Mouse (Mus musculus): ENCODE results near the gene Gm38119. TPM values are rescaled to one million over a fixed set of nuclear protein-coding genes. Genes with fewer than 3 reads are reported as not detected.

Gene Gm38119
- not detected for polyA plus RNA-seq (2014; fragmentation: Illumina TruSeq; extraction: RNeasy Lipid Tissue Mini Kit (QIAGEN cat#74804))

DNA sequence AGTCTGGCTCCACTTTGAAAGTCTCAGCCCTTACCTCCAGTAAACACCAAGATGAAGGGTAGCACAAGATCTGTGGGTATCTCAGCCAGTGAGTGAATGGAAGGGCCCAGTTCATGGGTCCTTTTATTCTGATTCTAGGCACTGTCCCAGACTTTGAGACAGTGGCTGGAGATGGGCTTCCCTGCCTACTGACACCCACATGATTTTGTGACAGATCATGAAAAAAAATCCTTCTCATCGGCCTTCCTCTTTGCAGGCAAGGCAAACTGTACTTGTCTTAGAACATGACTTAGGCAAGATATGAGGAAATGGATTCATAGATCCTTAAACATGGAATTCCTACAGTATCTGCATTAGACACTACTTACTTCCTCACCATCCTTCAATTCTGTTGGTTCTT, at the start of gene Gm38119:
Gm38119 (minus strand) TSS at position 101 of the 400 bp plus-strand sequence.

DNA sequence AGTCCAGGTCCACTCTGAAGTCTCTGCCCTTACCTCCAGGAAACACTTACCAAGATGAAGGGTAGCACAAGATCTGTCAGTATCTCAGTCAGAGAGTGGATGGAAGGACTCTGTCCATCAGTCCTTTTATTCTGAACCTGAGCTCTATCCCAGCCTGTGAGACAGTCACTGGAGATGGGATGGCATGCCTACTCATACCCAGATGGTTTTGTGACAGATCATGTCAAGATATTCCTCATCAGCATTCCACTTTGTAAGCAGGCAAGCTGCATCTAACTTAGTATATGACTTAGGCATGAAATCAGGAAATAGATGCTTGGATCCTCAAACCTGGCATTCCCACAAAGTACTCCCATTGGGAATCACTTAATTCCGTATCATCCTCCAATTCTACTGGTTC, 39.9 kb upstream of the Gm38119 start, which contains the start of gene Lce1i:
Lce1i (minus strand) TSS at position 101 of the 400 bp plus-strand sequence.

DNA sequence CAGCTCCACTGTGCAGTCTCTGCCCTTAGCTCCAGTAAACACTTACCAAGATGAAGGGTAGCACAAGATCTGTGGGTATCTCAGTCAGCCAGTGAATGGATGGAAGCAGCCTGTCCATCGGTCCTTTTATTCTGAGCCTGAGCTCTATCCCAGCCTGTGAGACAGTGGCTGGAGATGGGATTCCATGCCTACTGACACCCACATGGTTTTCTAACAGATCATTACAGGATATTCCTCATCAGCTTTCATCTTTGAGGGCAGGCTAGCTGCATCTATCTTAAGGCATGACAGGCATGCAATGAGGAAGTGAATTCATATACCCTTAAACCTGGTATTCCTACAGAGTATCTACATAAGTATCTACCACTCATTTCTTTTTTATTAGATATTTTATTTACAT, 26.1 kb upstream of the Gm38119 start, which contains the start of gene Lce1h:
Lce1h (minus strand) TSS at position 101 of the 400 bp plus-strand sequence.

DNA sequence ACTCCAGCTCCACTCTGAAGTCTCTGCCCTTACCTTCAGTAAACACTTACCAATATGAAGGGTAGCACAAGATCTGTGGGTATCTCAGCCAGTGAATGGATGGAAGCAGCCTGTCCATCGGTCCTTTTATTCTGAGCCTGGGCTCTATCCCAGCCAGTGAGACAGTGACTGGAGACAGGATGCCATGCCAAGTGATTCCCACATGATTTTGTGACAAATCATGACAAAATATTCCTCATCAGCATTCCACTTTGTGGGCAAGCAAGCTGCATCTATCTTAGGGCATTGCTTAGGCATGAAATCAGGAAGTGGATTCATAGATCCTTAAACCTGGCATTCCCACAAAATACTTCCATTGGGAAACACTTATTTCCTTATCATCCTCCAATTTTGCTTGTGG, 13.3 kb upstream of the Gm38119 start, which contains the start of gene Lce1g:
Lce1g (minus strand) TSS at position 101 of the 400 bp plus-strand sequence.

DNA sequence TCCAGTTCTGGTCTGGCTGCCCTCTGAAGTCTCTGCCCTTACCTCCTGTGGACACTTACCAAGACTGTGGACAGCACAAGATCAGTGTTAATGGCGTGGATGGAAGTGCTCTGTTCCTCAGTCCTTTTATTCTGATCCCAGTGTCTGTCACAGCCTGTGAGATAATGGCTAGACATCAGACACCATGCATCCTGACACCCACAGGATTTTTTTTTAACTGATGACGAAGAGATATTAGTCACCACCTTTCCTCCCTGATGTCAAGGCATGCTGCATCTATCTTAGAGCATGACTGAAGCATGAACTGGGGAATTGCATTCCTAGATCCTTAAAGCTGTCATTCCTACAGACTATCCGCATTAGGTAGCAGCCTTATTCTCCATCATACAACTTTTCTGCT, 18.6 kb downstream of the Gm38119 start, which contains the start of gene Lce1f:
Lce1f (minus strand) TSS at position 101 of the 400 bp plus-strand sequence.

DNA sequence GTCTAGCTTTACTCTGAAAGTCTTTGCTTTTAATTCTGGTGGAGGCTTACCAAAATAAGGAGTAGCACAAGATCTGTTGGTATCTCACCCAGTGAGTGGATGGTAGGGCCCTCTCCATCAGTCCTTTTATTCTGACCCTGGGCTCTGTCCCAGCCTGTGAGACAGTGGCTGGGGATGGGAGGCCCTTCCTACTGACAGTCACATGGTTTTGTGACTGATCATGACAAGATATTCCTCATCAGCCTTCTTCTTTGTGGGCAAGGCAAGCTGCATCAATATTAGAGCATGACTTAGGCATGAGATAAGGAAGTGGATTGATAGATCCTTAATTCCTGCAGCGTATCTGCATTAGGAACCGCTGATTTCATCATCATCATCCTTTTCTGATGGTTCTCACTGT, 29.9 kb downstream of the Gm38119 start, which contains the start of gene Lce1e:
Lce1e (minus strand) TSS at position 101 of the 400 bp plus-strand sequence.

Other genes starting within 250 kb of the Gm38119 start
- gene Sprr4, start 238.6 kb downstream of the Gm38119 start, polyA plus RNA-seq (2014; fragmentation: Illumina TruSeq; extraction: RNeasy Lipid Tissue Mini Kit (QIAGEN cat#74804)) = not detected
- gene 2310046K23Rik, start 204.6 kb downstream of the Gm38119 start, polyA plus RNA-seq (2014; fragmentation: Illumina TruSeq; extraction: RNeasy Lipid Tissue Mini Kit (QIAGEN cat#74804)) = not detected
- not detected for gene Ivl, start 165.4 kb downstream of the Gm38119 start, polyA plus RNA-seq (2014; fragmentation: Illumina TruSeq; extraction: RNeasy Lipid Tissue Mini Kit (QIAGEN cat#74804))
- gene Smcp, start 150.1 kb downstream of the Gm38119 start, polyA plus RNA-seq (2014; fragmentation: Illumina TruSeq; extraction: RNeasy Lipid Tissue Mini Kit (QIAGEN cat#74804)) = not detected
- gene 2210017I01Rik, start 131.6 kb downstream of the Gm38119 start, polyA plus RNA-seq (2014; fragmentation: Illumina TruSeq; extraction: RNeasy Lipid Tissue Mini Kit (QIAGEN cat#74804)) = not detected
- gene Lce6a, start 117.4 kb downstream of the Gm38119 start, polyA plus RNA-seq (2014; fragmentation: Illumina TruSeq; extraction: RNeasy Lipid Tissue Mini Kit (QIAGEN cat#74804)) = not detected
- gene Lce1a1, start 90.8 kb downstream of the Gm38119 start, polyA plus RNA-seq (2014; fragmentation: Illumina TruSeq; extraction: RNeasy Lipid Tissue Mini Kit (QIAGEN cat#74804)) = not detected
- gene Lce1b, start 82.2 kb downstream of the Gm38119 start, polyA plus RNA-seq (2014; fragmentation: Illumina TruSeq; extraction: RNeasy Lipid Tissue Mini Kit (QIAGEN cat#74804)) = not detected
- gene Lce1a2, start 68.8 kb downstream of the Gm38119 start, polyA plus RNA-seq (2014; fragmentation: Illumina TruSeq; extraction: RNeasy Lipid Tissue Mini Kit (QIAGEN cat#74804)) = not detected
- gene Lce1c, start 59.8 kb downstream of the Gm38119 start, polyA plus RNA-seq (2014; fragmentation: Illumina TruSeq; extraction: RNeasy Lipid Tissue Mini Kit (QIAGEN cat#74804)) = not detected
- gene Lce1d, start 51.9 kb downstream of the Gm38119 start, polyA plus RNA-seq (2014; fragmentation: Illumina TruSeq; extraction: RNeasy Lipid Tissue Mini Kit (QIAGEN cat#74804)) = not detected
- gene Lce1e, start 30.0 kb downstream of the Gm38119 start, polyA plus RNA-seq (2014; fragmentation: Illumina TruSeq; extraction: RNeasy Lipid Tissue Mini Kit (QIAGEN cat#74804)) = not detected
- gene Lce1f, start 18.7 kb downstream of the Gm38119 start, polyA plus RNA-seq (2014; fragmentation: Illumina TruSeq; extraction: RNeasy Lipid Tissue Mini Kit (QIAGEN cat#74804)) = not detected
- not detected for gene Lce1g, start 13.2 kb upstream of the Gm38119 start, polyA plus RNA-seq (2014; fragmentation: Illumina TruSeq; extraction: RNeasy Lipid Tissue Mini Kit (QIAGEN cat#74804))
- gene Lce1h, start 26.0 kb upstream of the Gm38119 start, polyA plus RNA-seq (2014; fragmentation: Illumina TruSeq; extraction: RNeasy Lipid Tissue Mini Kit (QIAGEN cat#74804)) = not detected
- not detected for gene Lce1i, start 39.8 kb upstream of the Gm38119 start, polyA plus RNA-seq (2014; fragmentation: Illumina TruSeq; extraction: RNeasy Lipid Tissue Mini Kit (QIAGEN cat#74804))
- not detected for gene Lce1j, start 51.4 kb upstream of the Gm38119 start, polyA plus RNA-seq (2014; fragmentation: Illumina TruSeq; extraction: RNeasy Lipid Tissue Mini Kit (QIAGEN cat#74804))
- not detected for gene Lce1k, start 68.8 kb upstream of the Gm38119 start, polyA plus RNA-seq (2014; fragmentation: Illumina TruSeq; extraction: RNeasy Lipid Tissue Mini Kit (QIAGEN cat#74804))
- gene Kprp, start 88.2 kb upstream of the Gm38119 start, polyA plus RNA-seq (2014; fragmentation: Illumina TruSeq; extraction: RNeasy Lipid Tissue Mini Kit (QIAGEN cat#74804)) = not detected
- not detected for gene Lce1l, start 112.2 kb upstream of the Gm38119 start, polyA plus RNA-seq (2014; fragmentation: Illumina TruSeq; extraction: RNeasy Lipid Tissue Mini Kit (QIAGEN cat#74804))
- not detected for gene 2310050C09Rik, start 131.1 kb upstream of the Gm38119 start, polyA plus RNA-seq (2014; fragmentation: Illumina TruSeq; extraction: RNeasy Lipid Tissue Mini Kit (QIAGEN cat#74804))
- gene Lce3a, start 187.1 kb upstream of the Gm38119 start, polyA plus RNA-seq (2014; fragmentation: Illumina TruSeq; extraction: RNeasy Lipid Tissue Mini Kit (QIAGEN cat#74804)) = not detected
- not detected for gene Lce3b, start 193.9 kb upstream of the Gm38119 start, polyA plus RNA-seq (2014; fragmentation: Illumina TruSeq; extraction: RNeasy Lipid Tissue Mini Kit (QIAGEN cat#74804))
- gene Lce3c, start 205.4 kb upstream of the Gm38119 start, polyA plus RNA-seq (2014; fragmentation: Illumina TruSeq; extraction: RNeasy Lipid Tissue Mini Kit (QIAGEN cat#74804)) = not detected
- gene Lce3d, start 218.3 kb upstream of the Gm38119 start, polyA plus RNA-seq (2014; fragmentation: Illumina TruSeq; extraction: RNeasy Lipid Tissue Mini Kit (QIAGEN cat#74804)) = not detected
- gene Lce3e, start 228.0 kb upstream of the Gm38119 start, polyA plus RNA-seq (2014; fragmentation: Illumina TruSeq; extraction: RNeasy Lipid Tissue Mini Kit (QIAGEN cat#74804)) = not detected

Data from ovary, adult 10 weeks (tissue).